Mouse (Mus musculus) midbrain, embryonic 12.5 days (tissue): Measurements from ENCODE around the gene Cenpx. TPM values are rescaled to one million over a fixed set of nuclear protein-coding genes. Genes with fewer than 3 reads are reported as not detected.
"Not testable (repeated sequence)": the region's sequence is repeated elsewhere in the genome, so short reads cannot be mapped to it uniquely, and the experiment has no call there.

ENCODE experiments used
- ATAC-seq: fragments of 200-750 bp; cut with Nextera tagmentation; 2 replicates; pipeline ENCODE4 v1.8.0; 2017; ENCODE audit warnings: low read depth, moderate TSS enrichment, moderate library complexity; ENCODE audit not compliant: low FRiP score
- H3K27ac ChIP-seq: fragments of 300-500 bp; sonication (generic); replicated peaks from 2 replicates; pipeline ENCODE4 v1.5.1; 2016; ENCODE audit warnings: mild to moderate bottlenecking
- H3K27me3 ChIP-seq: fragments of 300-500 bp; sonication (generic); 2 replicates; pipeline ENCODE4 v1.6.1; 2016; ENCODE audit warnings: mild to moderate bottlenecking
- H3K36me3 ChIP-seq: fragments of 300-500 bp; sonication (generic); 2 replicates; pipeline ENCODE4 v1.6.1; 2016
- H3K4me1 ChIP-seq: fragments of 300-500 bp; sonication (generic); 2 replicates; pipeline ENCODE4 v1.6.1; 2016
- H3K4me2 ChIP-seq: fragments of 300-500 bp; sonication (generic); replicated peaks from 2 replicates; pipeline ENCODE4 v1.6.1; 2016; ENCODE audit warnings: mild to moderate bottlenecking, moderate library complexity
- H3K4me3 ChIP-seq: fragments of 300-500 bp; sonication (generic); 2 replicates; pipeline ENCODE4 v1.5.1; 2016; ENCODE audit warnings: mild to moderate bottlenecking
- H3K9ac ChIP-seq: fragments of 300-500 bp; sonication (generic); replicated peaks from 2 replicates; pipeline ENCODE4 v1.6.1; 2016; ENCODE audit warnings: mild to moderate bottlenecking, moderate library complexity
- H3K9me3 ChIP-seq: fragments of 300-500 bp; sonication (generic); 2 replicates; pipeline ENCODE4 v1.6.1; 2016; ENCODE audit warnings: mild to moderate bottlenecking
- WGBS: fragments of 180-500 bp; shearing (Covaris S2); methylation state at CpG from one replicate; pipeline ENCODE4 v1.1.7; 2016; 5-methylcytosine and 5-hydroxymethylcytosine counted together
- polyA plus RNA-seq: library from polyadenylated mRNA; unstranded; fragments of >200 nt; fragmentation: Nextera tagmentation; extraction: Ambion mirVana; gene quantifications from 2 replicates; pipeline ENCODE4 v1.2.1, GENCODE M21; 2016

Gene Cenpx
- polyA plus RNA-seq, 1 experiment from 2014 or later, result 121 TPM

- no peak overlapping the region for H3K4me2 ChIP-seq
- no peak overlapping the region for H3K9ac ChIP-seq
- no peaks in the 10 kb centered on the region for H3K4me1 ChIP-seq
- no peaks in the 10 kb centered on the region for H3K27me3 ChIP-seq
- no peak overlapping the region for H3K27ac ChIP-seq
- 81% methylated on average over 20 of the region's 20 CpGs for WGBS
- no peak overlapping the region for H3K4me3 ChIP-seq
- ATAC-seq, result no peak
- peaks cover 69% of the 10 kb centered on the region for H3K36me3 ChIP-seq
- no peaks in the 10 kb centered on the region for H3K9me3 ChIP-seq
These were observed 26.8 kb downstream of the Cenpx start for GRCm38 (mm10) chr11:120686650-120687272.

GRCm38 (mm10) chr11:120684660-120685059, 28.9 kb downstream of the Cenpx start:
- Histone ChIP-seq H3K4me3 (no peak overlapping the region), H3K9ac (no peak overlapping the region), H3K4me1 (no peaks in the 10 kb centered on the region), H3K27me3 (no peaks in the 10 kb centered on the region), H3K36me3 (peaks cover 69% of the 10 kb centered on the region), H3K4me2 (no peak overlapping the region), H3K27ac (no peak overlapping the region), H3K9me3 (no peaks in the 10 kb centered on the region)
- no peak for ATAC-seq
- 89% methylated on average over 2 of the region's 2 CpGs for WGBS

- Histone ChIP-seq H3K27ac (no peak overlapping the region), H3K4me1 (no peaks in the 10 kb centered on the region), H3K9ac (no peak overlapping the region), H3K9me3 (no peaks in the 10 kb centered on the region), H3K4me2 (no peak overlapping the region), H3K4me3 (no peak overlapping the region), H3K36me3 (peaks cover 69% of the 10 kb centered on the region), H3K27me3 (no peaks in the 10 kb centered on the region)
- no peak for ATAC-seq
- 73% methylated on average over 2 of the region's 2 CpGs for WGBS
These were observed 29.5 kb downstream of the Cenpx start for GRCm38 (mm10) chr11:120684086-120684485.

- no peak overlapping the region for H3K9ac ChIP-seq
- H3K9me3 ChIP-seq, result no peaks in the 10 kb centered on the region
- WGBS, result 94% methylated on average over 3 of the region's 3 CpGs
- H3K4me2 ChIP-seq, result no peak overlapping the region
- no peaks in the 10 kb centered on the region for H3K4me1 ChIP-seq
- no peak overlapping the region for H3K4me3 ChIP-seq
- H3K36me3 ChIP-seq, result peaks cover 69% of the 10 kb centered on the region
- no peak overlapping the region for H3K27ac ChIP-seq
- no peaks in the 10 kb centered on the region for H3K27me3 ChIP-seq
- ATAC-seq, result no peak
These were observed 30.0 kb downstream of the Cenpx start for GRCm38 (mm10) chr11:120683536-120683935.

GRCm38 (mm10) chr11:120682683-120683082, 30.9 kb downstream of the Cenpx start:
- WGBS, result 93% methylated on average over 5 of the region's 5 CpGs
- no peaks in the 10 kb centered on the region for H3K9me3 ChIP-seq
- H3K4me3 ChIP-seq, result no peak overlapping the region
- no peak overlapping the region for H3K27ac ChIP-seq
- no peak for ATAC-seq
- no peaks in the 10 kb centered on the region for H3K4me1 ChIP-seq
- no peaks in the 10 kb centered on the region for H3K27me3 ChIP-seq
- H3K9ac ChIP-seq, result no peak overlapping the region
- peaks cover 68% of the 10 kb centered on the region for H3K36me3 ChIP-seq
- no peak overlapping the region for H3K4me2 ChIP-seq

- no peak overlapping the region for H3K9ac ChIP-seq
- H3K27ac ChIP-seq, result no peak overlapping the region
- H3K4me1 ChIP-seq, result peaks cover 3% of the 10 kb centered on the region; the same call in 1 of the 2 replicates
- H3K4me3 ChIP-seq, result no peak overlapping the region
- H3K27me3 ChIP-seq, result no peaks in the 10 kb centered on the region
- no peak for ATAC-seq
- no peak overlapping the region for H3K4me2 ChIP-seq
- H3K36me3 ChIP-seq, result peaks cover 59% of the 10 kb centered on the region
- WGBS, result 73% methylated on average over 3 of the region's 3 CpGs
- no peaks in the 10 kb centered on the region for H3K9me3 ChIP-seq
These were observed 33.6 kb downstream of the Cenpx start for GRCm38 (mm10) chr11:120679909-120680308.

GRCm38 (mm10) chr11:120676951-120677350, 36.6 kb downstream of the Cenpx start:
- WGBS, result 93% methylated on average over 4 of the region's 4 CpGs
- H3K9me3 ChIP-seq, result no peaks in the 10 kb centered on the region
- no peak overlapping the region for H3K4me2 ChIP-seq
- no peaks in the 10 kb centered on the region for H3K27me3 ChIP-seq
- no peak overlapping the region for H3K4me3 ChIP-seq
- no peak overlapping the region for H3K9ac ChIP-seq
- peaks cover 45% of the 10 kb centered on the region for H3K36me3 ChIP-seq
- no peak for ATAC-seq
- H3K27ac ChIP-seq, result no peak overlapping the region
- H3K4me1 ChIP-seq, result peaks cover 13% of the 10 kb centered on the region

- not testable (repeated sequence) for H3K9me3 ChIP-seq, H3K27me3 ChIP-seq, H3K4me3 ChIP-seq, H3K27ac ChIP-seq, ATAC-seq, H3K9ac ChIP-seq, H3K4me2 ChIP-seq
- 89% methylated on average over 4 of the region's 5 CpGs for WGBS
- peaks cover 39% of the 10 kb centered on the region for H3K36me3 ChIP-seq
- H3K4me1 ChIP-seq, result peaks cover 13% of the 10 kb centered on the region
These were observed 37.7 kb downstream of the Cenpx start for GRCm38 (mm10) chr11:120675875-120676274.

GRCm38 (mm10) chr11:120673594-120674122, 39.9 kb downstream of the Cenpx start:
- peaks cover 18% of the 10 kb centered on the region for H3K36me3 ChIP-seq
- ATAC-seq, result peak; percentile 39
- H3K9me3 ChIP-seq, result no peaks in the 10 kb centered on the region
- H3K4me2 ChIP-seq, result peak overlapping the region; percentile 76
- H3K4me3 ChIP-seq, result peak overlapping the region; percentile 69
- 38% methylated on average over 12 of the region's 12 CpGs for WGBS
- peaks cover 13% of the 10 kb centered on the region for H3K4me1 ChIP-seq
- peak overlapping the region; percentile 88 for H3K27ac ChIP-seq
- H3K9ac ChIP-seq, result peak overlapping the region; percentile 78
- H3K27me3 ChIP-seq, result no peaks in the 10 kb centered on the region

- Histone ChIP-seq H3K4me3 (peak within 1 kb of the TSS; percentile 69), H3K4me1 (peaks cover 13% of the 10 kb centered on the region), H3K9me3 (no peaks in the 10 kb centered on the region), H3K4me2 (peak within 1 kb of the TSS; percentile 76), H3K27ac (peak within 1 kb of the TSS; percentile 88), H3K27me3 (no peaks in the 10 kb centered on the region), H3K36me3 (peaks cover 11% of the 10 kb centered on the region), H3K9ac (peak within 1 kb of the TSS; percentile 78)
- 2% methylated on average over 80 of the region's 83 CpGs for WGBS
- peak; percentile 97 for ATAC-seq
These were observed 40.6 kb downstream of the Cenpx start, which contains the start of gene Aspscr1 for GRCm38 (mm10) chr11:120672687-120673593. TSS of gene Aspscr1 (plus strand) at chr11:120672973.

GRCm38 (mm10) chr11:120666617-120667016, 46.9 kb downstream of the Cenpx start:
- ATAC-seq, result no peak
- no peak overlapping the region for H3K9ac ChIP-seq
- H3K36me3 ChIP-seq, result no peaks in the 10 kb centered on the region
- H3K4me2 ChIP-seq, result no peak overlapping the region
- H3K9me3 ChIP-seq, result no peaks in the 10 kb centered on the region
- peaks cover 4% of the 10 kb centered on the region; the same call in 1 of the 2 replicates for H3K4me1 ChIP-seq
- H3K27me3 ChIP-seq, result peaks cover 46% of the 10 kb centered on the region
- H3K27ac ChIP-seq, result no peak overlapping the region
- no peak overlapping the region for H3K4me3 ChIP-seq
- WGBS, result 7% methylated on average over 3 of the region's 3 CpGs

- Histone ChIP-seq H3K9me3 (no peaks in the 10 kb centered on the region), H3K4me3 (no peak overlapping the region), H3K27me3 (peaks cover 58% of the 10 kb centered on the region), H3K36me3 (no peaks in the 10 kb centered on the region), H3K4me1 (peaks cover 15% of the 10 kb centered on the region), H3K4me2 (no peak overlapping the region), H3K27ac (no peak overlapping the region), H3K9ac (no peak overlapping the region)
- 83% methylated on average over 3 of the region's 3 CpGs for WGBS
- no peak for ATAC-seq
These were observed 48.1 kb downstream of the Cenpx start for GRCm38 (mm10) chr11:120665406-120665805.
